Mouse (Mus musculus) fibroblast of lung, adult 2 months (primary cell): ENCODE measurements around the gene Gcfc2.

ENCODE experiments used
- DNase-seq: peaks from one replicate; pipeline ENCODE4 v3.0.0-alpha.2; 2011; ENCODE audit warnings: low read depth

Gene Gcfc2

DNA sequence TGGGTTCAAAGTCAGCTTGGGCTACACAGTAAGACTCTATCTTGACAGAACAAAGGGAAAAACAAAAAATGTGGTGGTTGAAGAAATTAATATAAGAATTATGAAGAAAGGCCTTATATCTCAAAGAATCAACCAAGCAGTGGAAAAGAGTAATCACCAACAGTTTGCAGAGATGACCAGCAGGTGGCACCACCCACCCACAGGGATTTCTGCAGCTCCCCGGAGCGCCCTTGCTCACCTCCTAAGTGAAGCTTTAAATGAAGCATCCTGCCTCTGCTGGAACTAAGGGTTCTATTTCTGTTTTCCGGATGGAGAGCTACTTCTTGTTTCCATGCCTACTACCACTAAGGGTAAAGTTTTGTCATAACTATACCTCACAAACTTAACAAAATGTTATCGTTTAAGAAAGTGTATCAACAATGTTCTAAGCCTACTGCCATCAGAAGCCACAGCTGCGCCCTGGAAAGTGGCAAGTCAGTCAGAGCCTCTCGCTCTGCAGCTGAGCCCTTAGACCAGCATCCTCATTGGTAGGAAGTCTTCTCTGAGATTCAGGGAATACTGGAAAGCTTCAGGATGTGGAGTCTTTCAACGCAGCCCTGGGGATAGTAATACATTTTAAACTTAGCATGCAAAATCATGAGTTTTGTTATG, 52.6 kb downstream of the Gcfc2 start:
- DNase-seq, result peak; percentile 31

DNA sequence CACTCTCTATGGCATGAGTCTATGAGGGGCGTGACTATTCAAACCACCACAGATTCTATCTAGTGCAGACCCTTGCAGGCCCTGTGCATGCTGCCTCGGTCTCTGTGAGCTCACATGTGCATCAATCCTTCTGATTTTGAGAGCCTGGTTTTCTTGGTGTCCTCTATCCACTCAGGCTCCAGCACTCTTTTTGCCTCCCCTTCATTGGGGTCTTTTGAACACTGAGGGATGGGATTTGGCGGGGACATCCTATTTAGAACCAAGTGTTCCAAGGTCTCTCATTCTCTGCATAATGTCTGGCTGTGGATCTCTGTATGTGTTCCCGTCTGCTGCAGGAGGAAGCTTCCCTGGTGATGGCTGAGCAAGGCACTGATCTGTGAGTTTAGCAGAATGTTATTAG, 55.8 kb downstream of the Gcfc2 start:
- DNase-seq, result no peak

DNA sequence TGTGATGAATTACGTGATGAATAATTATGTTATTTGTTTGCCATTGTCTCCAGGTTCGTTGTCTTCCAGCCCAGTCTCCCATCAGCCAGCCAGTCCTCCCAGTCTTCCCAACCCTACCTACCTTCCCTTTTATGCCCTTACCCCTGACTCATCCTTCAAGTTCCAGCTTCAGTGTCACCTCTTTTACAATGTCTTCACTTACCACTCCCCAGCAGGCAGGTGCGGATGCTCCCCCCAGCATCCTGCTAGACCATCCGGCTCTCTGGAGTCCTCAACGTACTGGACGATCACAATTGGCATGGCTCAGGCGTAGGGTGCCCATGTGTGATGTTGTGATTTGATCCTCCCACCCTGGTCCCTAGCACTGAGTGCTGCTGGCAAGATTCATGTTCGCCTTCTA, 62.7 kb downstream of the Gcfc2 start:
- DNase-seq, result no peak

DNA sequence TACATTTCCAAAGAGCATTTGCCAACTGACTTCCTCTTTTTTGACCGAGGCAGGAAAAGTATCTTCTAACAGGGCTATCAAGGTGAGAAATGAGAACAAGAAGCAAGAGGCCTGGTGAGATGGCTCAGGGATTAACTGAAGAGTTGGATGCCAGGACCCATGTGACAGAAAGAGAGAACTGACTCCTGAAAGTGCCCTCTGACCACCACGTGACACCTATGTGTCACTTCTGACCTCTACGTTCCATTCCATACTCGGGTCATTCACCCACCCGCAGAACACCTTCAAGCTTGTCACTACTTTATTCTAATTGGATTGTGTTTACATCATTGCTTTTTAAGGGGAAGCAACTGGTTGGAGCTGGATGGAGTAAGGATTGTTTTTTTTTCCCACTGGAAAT, 63.1 kb downstream of the Gcfc2 start:
- no peak for DNase-seq

- DNase-seq, result peak; percentile 67
Measured at GRCm38 (mm10) chr6:81987010-81987409, 63.5 kb downstream of the Gcfc2 start.

DNA sequence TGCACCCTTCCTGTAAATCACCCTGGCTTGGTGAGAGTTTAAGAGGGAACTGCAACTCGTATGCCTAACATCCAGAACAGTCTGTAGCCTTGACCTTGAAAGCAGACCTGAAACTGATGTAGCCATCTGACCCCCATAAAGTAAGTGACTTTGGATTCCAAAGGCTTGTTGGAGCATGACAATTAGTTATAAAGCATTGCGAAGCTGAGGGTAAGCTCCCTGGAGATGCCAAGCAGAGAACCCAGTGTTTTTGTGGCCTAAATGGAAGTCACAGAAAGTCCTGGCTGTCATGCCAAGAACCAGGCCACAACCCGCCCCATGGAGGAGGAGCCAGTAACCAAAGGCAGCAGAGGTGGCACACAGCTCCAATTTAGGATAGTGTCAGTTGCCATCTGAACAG, 64.1 kb downstream of the Gcfc2 start:
- DNase-seq, result no peak

- no peak for DNase-seq
Measured at GRCm38 (mm10) chr6:81988341-81988740, 64.9 kb downstream of the Gcfc2 start.

GRCm38 (mm10) chr6:81990049-81990810, 66.8 kb downstream of the Gcfc2 start:
- no peak for DNase-seq
